Mouse (Mus musculus): Measurements from ENCODE around the gene S1pr4. TPM values are rescaled to one million over a fixed set of nuclear protein-coding genes. Genes with fewer than 3 reads are reported as not detected.

Gene S1pr4
- polyA plus RNA-seq, 1 experiment: 4.4 TPM

GRCm38 (mm10) chr10:81452237-81452946 lies 47.5 kb downstream of the S1pr4 start:
- WGBS: 11% methylated on average over 36 of the region's 36 CpGs

GRCm38 (mm10) chr10:81451365-81451745 lies 48.6 kb downstream of the S1pr4 start:
- DNase-seq (ENCODE audit: low read depth, low spot score): no peak
- 43% methylated on average over 6 of the region's 6 CpGs for WGBS

More at GRCm38 (mm10) chr10:81452237-81452946, 47.5 kb downstream of the S1pr4 start:
- DNase-seq (ENCODE audit: low read depth, low spot score): no peak

- 54% methylated on average over 9 of the region's 9 CpGs for WGBS
- DNase-seq (ENCODE audit: low read depth, low spot score): no peak
Measured at GRCm38 (mm10) chr10:81450641-81451364, 49.1 kb downstream of the S1pr4 start.

- no peak for DNase-seq (ENCODE audit: low read depth, low spot score)
- 2% methylated on average over 7 of the region's 7 CpGs for WGBS
Measured at GRCm38 (mm10) chr10:81450140-81450539, 49.8 kb downstream of the S1pr4 start.

Other genes with a start within 250 kb of the S1pr4 start
- 6.5 and 9.5 TPM in 2 replicates for gene Matk, start 247.2 kb downstream of the S1pr4 start, polyA plus RNA-seq (2012; rRNA removed)
- 109 and 119 TPM in 2 replicates for gene Mrpl54, start 233.2 kb downstream of the S1pr4 start, polyA plus RNA-seq (2012; rRNA removed)
- 72.7 and 114 TPM in 2 replicates for gene Apba3, start 233.2 kb downstream of the S1pr4 start, polyA plus RNA-seq (2012; rRNA removed)
- 140 and 172 TPM in 2 replicates for gene Tjp3, start 208.6 kb downstream of the S1pr4 start, polyA plus RNA-seq (2012; rRNA removed)
- gene Pip5k1c, start 207.2 kb downstream of the S1pr4 start, polyA plus RNA-seq (2012; rRNA removed): 30.6 and 43.4 TPM in 2 replicates
- 25.7 and 28.1 TPM in 2 replicates for gene Cactin, start 179.0 kb downstream of the S1pr4 start, polyA plus RNA-seq (2012; rRNA removed)
- 7.0 and 8.0 TPM in 2 replicates for gene Tbxa2r, start 171.4 kb downstream of the S1pr4 start, polyA plus RNA-seq (2012; rRNA removed)
- gene Gipc3, start 156.9 kb downstream of the S1pr4 start, polyA plus RNA-seq (2012; rRNA removed): 0.78 and 0.95 TPM in 2 replicates
- gene Hmg20b, start 149.7 kb downstream of the S1pr4 start, polyA plus RNA-seq (2012; rRNA removed): 83.6 and 98.6 TPM in 2 replicates
- gene Mfsd12, start 142.6 kb downstream of the S1pr4 start, polyA plus RNA-seq (2012; rRNA removed): 12.1 and 13.6 TPM in 2 replicates
- gene 4930404N11Rik, start 134.3 kb downstream of the S1pr4 start, polyA plus RNA-seq (2012; rRNA removed): 3.6 and 4.6 TPM in 2 replicates
- 81.5 and 85.5 TPM in 2 replicates for gene Fzr1, start 121.6 kb downstream of the S1pr4 start, polyA plus RNA-seq (2012; rRNA removed)
- gene Dohh, start 115.7 kb downstream of the S1pr4 start, polyA plus RNA-seq (2012; rRNA removed): 48.2 and 60.4 TPM in 2 replicates
- 3.3 and 3.7 TPM in 2 replicates for gene Gm48551, start 115.7 kb downstream of the S1pr4 start, polyA plus RNA-seq (2012; rRNA removed)
- 0.98 and 4.1 TPM in 2 replicates for gene Gm48552, start 111.1 kb downstream of the S1pr4 start, polyA plus RNA-seq (2012; rRNA removed)
- gene Smim24, start 107.1 kb downstream of the S1pr4 start, polyA plus RNA-seq (2012; rRNA removed): 2,134 and 4,482 TPM in 2 replicates
- 10.5 and 11.6 TPM in 2 replicates for gene Nfic, start 44.5 kb downstream of the S1pr4 start, polyA plus RNA-seq (2012; rRNA removed)
- gene Celf5, start 17.4 kb downstream of the S1pr4 start, polyA plus RNA-seq (2012; rRNA removed): 2.3 and 5.3 TPM in 2 replicates
- gene Ncln, start 3.7 kb downstream of the S1pr4 start, polyA plus RNA-seq (2012; rRNA removed): 242 and 319 TPM in 2 replicates
- gene Gna15, start 24.1 kb upstream of the S1pr4 start, polyA plus RNA-seq (2012; rRNA removed): 1.6 and 2.3 TPM in 2 replicates
- gene Gna11, start 45.1 kb upstream of the S1pr4 start, polyA plus RNA-seq (2012; rRNA removed): 402 and 684 TPM in 2 replicates
- gene Aes, start 59.4 kb upstream of the S1pr4 start, polyA plus RNA-seq (2012; rRNA removed): 1,252 and 1,560 TPM in 2 replicates
- 11.3 and 13.5 TPM in 2 replicates for gene Tle2, start 74.4 kb upstream of the S1pr4 start, polyA plus RNA-seq (2012; rRNA removed)
- gene Tle6, start 100.9 kb upstream of the S1pr4 start, polyA plus RNA-seq (2012; rRNA removed): 7.3 and 8.8 TPM in 2 replicates
- 1.1 and 1.4 TPM in 2 replicates for gene BC025920, start 106.1 kb upstream of the S1pr4 start, polyA plus RNA-seq (2012; rRNA removed)
- 19.7 and 30.0 TPM in 2 replicates for gene Sirt6, start 127.7 kb upstream of the S1pr4 start, polyA plus RNA-seq (2012; rRNA removed)
- gene Ankrd24, start 128.4 kb upstream of the S1pr4 start, polyA plus RNA-seq (2012; rRNA removed): 9.6 and 11.8 TPM in 2 replicates
- gene Gm10778, start 148.9 kb upstream of the S1pr4 start, polyA plus RNA-seq (2012; rRNA removed): 0.37 and 0.40 TPM in 2 replicates
- 0.48 and 0.77 TPM in 2 replicates for gene Zfp433, start 204.7 kb upstream of the S1pr4 start, polyA plus RNA-seq (2012; rRNA removed)